In the genomic region with DNA sequence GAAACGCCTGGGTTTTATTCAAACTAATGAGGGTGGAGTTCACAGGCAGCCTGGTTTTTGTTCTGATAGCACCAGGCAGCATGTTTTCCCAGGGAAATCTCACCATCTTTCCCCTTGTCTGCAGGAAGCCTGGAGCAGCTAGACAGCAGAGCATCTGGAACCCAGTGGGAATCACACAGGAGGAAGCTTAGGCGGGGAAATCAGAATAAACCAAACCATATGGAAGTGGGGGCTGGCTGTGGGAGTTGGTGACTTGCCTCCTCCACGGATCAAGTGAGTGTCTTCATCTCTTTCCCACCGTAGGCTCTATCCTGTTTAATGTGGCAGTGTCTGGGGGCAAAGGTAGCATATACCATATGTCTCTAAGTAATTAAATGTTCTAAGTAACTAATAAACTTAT, we compare ENCODE assay signal across 12 mouse cellular contexts. TPM values are rescaled to one million over a fixed set of nuclear protein-coding genes. Genes with fewer than 3 reads are reported as not detected.
A peak's percentile ranks its signal among the peaks of the same experiment; 100 is the strongest.
DNase-seq lines count a peak whose midpoint lies in the region; ATAC-seq lines count a peak whose summit lies in the region.
"Had no signal": no experiment of that assay in that cellular context is flagged by ENCODE, and none has a peak within 500 bp of the region (broad histone marks: within the 10 kb centered on the region; RNA-seq: fewer than 3 reads in every experiment).

No protein-coding gene starts in this region.

- no peak overlapping the region for H3K4me2 ChIP-seq in midbrain, embryonic 11.5 days
- no peak overlapping the region for H3K4me2 ChIP-seq in midbrain, embryonic 16.5 days (ENCODE audit: low read length)
- no peak overlapping the region for H3K4me2 ChIP-seq in embryonic facial prominence, embryonic 14.5 days (ENCODE audit: low read depth, low read length)
- no peak overlapping the region for H3K4me2 ChIP-seq in liver, embryonic 12.5 days
- H3K4me2 ChIP-seq: midbrain, embryonic 13.5 days had no signal

- H3K9ac ChIP-seq in midbrain, embryonic 11.5 days (ENCODE audit: low read length) = no peak overlapping the region
- no peak overlapping the region for H3K9ac ChIP-seq in midbrain, embryonic 16.5 days (ENCODE audit: low read depth, low read length)
- no peak overlapping the region for H3K9ac ChIP-seq in embryonic facial prominence, embryonic 14.5 days (ENCODE audit: low read depth, low read length)
- no peak overlapping the region for H3K9ac ChIP-seq in liver, embryonic 12.5 days
- H3K9ac ChIP-seq: liver, postnatal 0 days; midbrain, embryonic 13.5 days had no signal

- no peak overlapping the region for H3K27ac ChIP-seq in midbrain, embryonic 11.5 days (ENCODE audit: low read depth, low read length)
- H3K27ac ChIP-seq in midbrain, embryonic 16.5 days (ENCODE audit: low read length) = no peak overlapping the region
- no peak overlapping the region; the same call in 1 of the 2 replicates for H3K27ac ChIP-seq in embryonic facial prominence, embryonic 14.5 days (replicated peaks; ENCODE audit: low read depth, low read length)
- no peak overlapping the region for H3K27ac ChIP-seq in liver, embryonic 12.5 days
- H3K27ac ChIP-seq: midbrain, embryonic 13.5 days had no signal

- no peaks in the 10 kb centered on the region for H3K36me3 ChIP-seq in midbrain, embryonic 11.5 days (ENCODE audit: control insufficient read depth, insufficient read depth, low read length)
- no peaks in the 10 kb centered on the region for H3K36me3 ChIP-seq in midbrain, embryonic 16.5 days (ENCODE audit: control insufficient read depth, insufficient read depth, low read length)
- H3K36me3 ChIP-seq in embryonic facial prominence, embryonic 14.5 days (ENCODE audit: control insufficient read depth, insufficient read depth, low read length) = no peaks in the 10 kb centered on the region
- no peaks in the 10 kb centered on the region for H3K36me3 ChIP-seq in liver, embryonic 12.5 days
- H3K36me3 ChIP-seq: midbrain, embryonic 13.5 days had no signal

- DNase-seq in heart, adult 11 months = peak; percentile 79
- DNase-seq in heart, postnatal 25 days (ENCODE audit: low spot score) = no peak
- peak; percentile 45 for DNase-seq in midbrain, embryonic 11.5 days (ENCODE audit: low spot score, missing footprints)
- peak; percentile 78 for DNase-seq in embryonic facial prominence, embryonic 14.5 days (ENCODE audit: low spot score)
- DNase-seq in right cerebral cortex, postnatal 25 days = peak; percentile 54
- no peak for DNase-seq in thymus, postnatal 0 days (ENCODE audit: low spot score)
- DNase-seq: gastrocnemius, postnatal 36 days; kidney, postnatal 4 days; liver, postnatal 0 days had no signal

- H3K27me3 ChIP-seq in midbrain, embryonic 11.5 days (ENCODE audit: control insufficient read depth, insufficient read depth, low read length) = no peaks in the 10 kb centered on the region
- H3K27me3 ChIP-seq in midbrain, embryonic 16.5 days (ENCODE audit: control insufficient read depth, insufficient read depth, low read depth, low read length) = no peaks in the 10 kb centered on the region
- no peaks in the 10 kb centered on the region for H3K27me3 ChIP-seq in embryonic facial prominence, embryonic 14.5 days (replicated peaks; ENCODE audit: control insufficient read depth, insufficient read depth, low read length)
- H3K27me3 ChIP-seq in liver, embryonic 12.5 days (replicated peaks) = no peaks in the 10 kb centered on the region
- H3K27me3 ChIP-seq: midbrain, embryonic 13.5 days had no signal

- 55% methylated on average over 4 of the region's 4 CpGs for WGBS in midbrain, embryonic 11.5 days
- WGBS in midbrain, embryonic 16.5 days = 40% methylated on average over 4 of the region's 4 CpGs
- WGBS in embryonic facial prominence, embryonic 14.5 days = 15% methylated on average over 4 of the region's 4 CpGs
- 22% methylated on average over 4 of the region's 4 CpGs for WGBS in liver, embryonic 12.5 days (ENCODE audit: insufficient replicate concordance)

- no peaks in the 10 kb centered on the region for H3K4me1 ChIP-seq in midbrain, embryonic 11.5 days (ENCODE audit: control insufficient read depth, insufficient read depth, low read length)
- H3K4me1 ChIP-seq in midbrain, embryonic 16.5 days (ENCODE audit: control insufficient read depth, insufficient read depth, low read length) = no peaks in the 10 kb centered on the region
- peaks cover 15% of the 10 kb centered on the region for H3K4me1 ChIP-seq in embryonic facial prominence, embryonic 14.5 days (ENCODE audit: control insufficient read depth, insufficient read depth, low read length)
- H3K4me1 ChIP-seq in liver, embryonic 12.5 days = no peaks in the 10 kb centered on the region
- H3K4me1 ChIP-seq: midbrain, embryonic 13.5 days had no signal

- intact Hi-C loops in heart, postnatal 25 days (cut with DNase I) = no loop called here

- ATAC-seq in midbrain, embryonic 11.5 days (ENCODE audit: low FRiP score) = no peak
- no peak for ATAC-seq in midbrain, embryonic 16.5 days
- no peak for ATAC-seq in embryonic facial prominence, embryonic 14.5 days (ENCODE audit: low read depth)
- no peak for ATAC-seq in liver, embryonic 12.5 days
- ATAC-seq: liver, postnatal 0 days; midbrain, embryonic 13.5 days had no signal

- H3K9me3 ChIP-seq in midbrain, embryonic 11.5 days (ENCODE audit: control insufficient read depth, low read length) = no peaks in the 10 kb centered on the region
- no peaks in the 10 kb centered on the region for H3K9me3 ChIP-seq in midbrain, embryonic 16.5 days (replicated peaks; ENCODE audit: control insufficient read depth, low read length, poor library complexity, severe bottlenecking)
- H3K9me3 ChIP-seq in embryonic facial prominence, embryonic 14.5 days (ENCODE audit: control insufficient read depth, low read length) = no peaks in the 10 kb centered on the region
- H3K9me3 ChIP-seq in liver, embryonic 12.5 days (replicated peaks) = no peaks in the 10 kb centered on the region
- H3K9me3 ChIP-seq: midbrain, embryonic 13.5 days had no signal

- H3K4me3 ChIP-seq in midbrain, embryonic 11.5 days (ENCODE audit: low read depth, low read length) = no peak overlapping the region
- no peak overlapping the region for H3K4me3 ChIP-seq in midbrain, embryonic 16.5 days (ENCODE audit: low read depth, low read length)
- H3K4me3 ChIP-seq in embryonic facial prominence, embryonic 14.5 days (ENCODE audit: low read depth, low read length) = no peak overlapping the region
- no peak overlapping the region for H3K4me3 ChIP-seq in liver, embryonic 12.5 days
- H3K4me3 ChIP-seq: midbrain, embryonic 13.5 days had no signal

RNA-seq across cellular contexts. Expression of a gene that starts 19.2 kb away (rescaled TPM):
- under 1 TPM in 1 of 2 experiments, not detected in 1; 0.08 TPM for total RNA-seq in heart, postnatal 25 days (2021)
- polyA plus RNA-seq in midbrain, embryonic 11.5 days (2014; fragmentation: Nextera tagmentation; extraction: Ambion mirVana) = 1.0 and 1.4 TPM in 2 replicates
- 0.15 and 0.52 TPM in 2 replicates for polyA plus RNA-seq in midbrain, embryonic 16.5 days (2015; fragmentation: Nextera tagmentation; extraction: Ambion mirVana)
- polyA plus RNA-seq in embryonic facial prominence, embryonic 14.5 days (2014; fragmentation: Nextera tagmentation; extraction: Ambion mirVana) = 1.8 and 2.1 TPM in 2 replicates
- 0.13 and 0.26 TPM in 2 replicates for polyA plus RNA-seq in liver, embryonic 12.5 days (2016; fragmentation: Nextera tagmentation; extraction: Ambion mirVana)
- polyA plus RNA-seq in thymus, postnatal 0 days (2015; fragmentation: Nextera tagmentation; extraction: Ambion mirVana) = 0.09 and 0.13 TPM in 2 replicates
- polyA plus RNA-seq: liver, postnatal 0 days had no signal

RNA-seq across cellular contexts. Expression of a gene that starts 49.8 kb away (rescaled TPM):
- total RNA-seq in heart, postnatal 25 days (2021) = not detected
- 1.1 and 1.2 TPM in 2 replicates for polyA plus RNA-seq in midbrain, embryonic 11.5 days (2014; fragmentation: Nextera tagmentation; extraction: Ambion mirVana)
- 9.9 and 12.5 TPM in 2 replicates for polyA plus RNA-seq in midbrain, embryonic 16.5 days (2015; fragmentation: Nextera tagmentation; extraction: Ambion mirVana)
- 0.20 and 0.45 TPM in 2 replicates for polyA plus RNA-seq in embryonic facial prominence, embryonic 14.5 days (2014; fragmentation: Nextera tagmentation; extraction: Ambion mirVana)
- polyA plus RNA-seq in liver, embryonic 12.5 days (2016; fragmentation: Nextera tagmentation; extraction: Ambion mirVana) = not detected in 2 replicates
- polyA plus RNA-seq in thymus, postnatal 0 days (2015; fragmentation: Nextera tagmentation; extraction: Ambion mirVana) = 0.75 and 1.4 TPM in 2 replicates
- total RNA-seq: gastrocnemius, postnatal 36 days had no signal

Comparison
In these comparisons a context has a peak if more than half of its experiments do, and no peak if none do; other contexts are left out.
1. DNase-seq: peak in heart, adult 11 months (single experiment), midbrain, embryonic 11.5 days (single experiment), embryonic facial prominence, embryonic 14.5 days (single experiment) and right cerebral cortex, postnatal 25 days (single experiment); none in heart, postnatal 25 days (single experiment) and thymus, postnatal 0 days (single experiment).